Mouse (Mus musculus) B cell, adult 2 months (primary cell): ENCODE results near the gene Ankrd31.
"Not testable (repeated sequence)": the region's sequence is repeated elsewhere in the genome, so short reads cannot be mapped to it uniquely, and the experiment has no call there.

Experiments used
- DNase-seq, 2 experiments: peaks; one replicate each; pipeline ENCODE4 v3.0.0; 2022

Gene Ankrd31

DNA sequence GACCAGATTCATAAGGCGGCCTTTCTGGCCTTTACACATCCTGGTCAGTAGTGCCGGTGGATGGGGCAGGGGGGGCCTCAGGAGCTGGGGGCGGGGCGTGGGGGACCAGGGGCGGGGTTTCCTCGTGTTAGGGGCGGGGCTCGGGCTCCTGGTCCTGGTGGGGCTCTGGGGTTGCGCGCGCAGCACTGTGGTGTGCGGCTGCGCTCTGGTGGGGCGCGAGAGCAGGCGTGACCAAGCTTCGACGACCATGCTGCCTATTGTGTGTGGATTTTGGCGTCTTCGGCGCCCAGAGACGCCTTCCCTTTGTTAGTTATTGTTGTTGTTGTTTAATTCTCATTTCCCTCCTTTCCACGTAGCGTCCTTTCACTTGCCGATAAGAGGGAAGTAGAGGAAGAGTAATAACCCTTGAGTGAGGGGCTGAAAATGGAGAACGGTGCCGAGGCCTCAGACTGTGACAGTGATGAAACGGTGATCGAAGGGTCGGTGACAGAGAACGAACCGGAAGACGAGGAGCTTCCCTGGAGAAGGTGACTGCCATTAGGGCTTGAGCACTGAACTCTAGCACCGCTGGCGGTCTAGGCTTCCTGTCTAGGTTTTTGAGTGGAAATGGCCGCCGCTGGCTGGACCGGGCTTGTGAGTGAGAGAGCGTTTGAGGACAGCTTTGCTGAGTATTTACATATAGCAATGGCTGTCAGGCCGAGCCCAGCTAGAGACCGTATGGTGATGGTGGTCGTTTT, at the start of gene Ankrd31:
Gene Ankrd31, plus strand, starts transcription at position 164 of the 737 bp plus-strand sequence.
- DNase-seq = no peak

DNA sequence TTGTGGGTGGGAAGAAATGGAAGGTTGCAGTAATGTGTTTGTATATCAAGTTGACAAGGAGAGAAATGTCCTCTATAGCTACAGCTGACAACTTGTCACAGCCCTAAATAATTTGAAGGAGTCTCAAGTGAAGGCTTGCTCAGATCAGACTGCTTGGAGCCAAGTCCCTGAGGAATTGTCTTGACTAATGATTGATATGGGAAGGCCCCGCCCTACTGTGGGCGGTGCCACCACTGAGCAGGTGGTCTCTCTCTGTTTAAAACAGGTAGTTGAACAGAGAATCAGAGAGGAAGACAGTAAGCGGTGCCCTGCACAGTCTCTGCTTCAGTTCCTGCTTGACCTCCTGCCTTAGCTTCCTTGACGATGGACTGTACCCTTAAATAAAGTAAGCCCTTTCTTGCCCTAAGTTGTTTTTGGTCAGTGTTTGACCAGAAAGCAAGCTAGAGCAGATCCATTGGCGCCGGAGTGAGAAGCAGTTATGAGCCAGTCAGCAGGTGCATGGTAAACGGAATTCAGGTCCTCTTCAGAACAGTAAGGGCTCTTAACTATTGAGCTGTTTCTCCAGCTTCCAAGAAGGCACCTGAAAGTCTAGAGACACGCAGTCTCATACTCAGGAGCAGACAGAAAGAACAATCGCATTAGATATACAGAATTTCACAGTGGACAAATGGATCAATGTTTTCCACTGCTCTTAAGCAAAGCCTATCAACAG, 45.3 kb upstream of the Ankrd31 start:
- no peak for DNase-seq

DNA sequence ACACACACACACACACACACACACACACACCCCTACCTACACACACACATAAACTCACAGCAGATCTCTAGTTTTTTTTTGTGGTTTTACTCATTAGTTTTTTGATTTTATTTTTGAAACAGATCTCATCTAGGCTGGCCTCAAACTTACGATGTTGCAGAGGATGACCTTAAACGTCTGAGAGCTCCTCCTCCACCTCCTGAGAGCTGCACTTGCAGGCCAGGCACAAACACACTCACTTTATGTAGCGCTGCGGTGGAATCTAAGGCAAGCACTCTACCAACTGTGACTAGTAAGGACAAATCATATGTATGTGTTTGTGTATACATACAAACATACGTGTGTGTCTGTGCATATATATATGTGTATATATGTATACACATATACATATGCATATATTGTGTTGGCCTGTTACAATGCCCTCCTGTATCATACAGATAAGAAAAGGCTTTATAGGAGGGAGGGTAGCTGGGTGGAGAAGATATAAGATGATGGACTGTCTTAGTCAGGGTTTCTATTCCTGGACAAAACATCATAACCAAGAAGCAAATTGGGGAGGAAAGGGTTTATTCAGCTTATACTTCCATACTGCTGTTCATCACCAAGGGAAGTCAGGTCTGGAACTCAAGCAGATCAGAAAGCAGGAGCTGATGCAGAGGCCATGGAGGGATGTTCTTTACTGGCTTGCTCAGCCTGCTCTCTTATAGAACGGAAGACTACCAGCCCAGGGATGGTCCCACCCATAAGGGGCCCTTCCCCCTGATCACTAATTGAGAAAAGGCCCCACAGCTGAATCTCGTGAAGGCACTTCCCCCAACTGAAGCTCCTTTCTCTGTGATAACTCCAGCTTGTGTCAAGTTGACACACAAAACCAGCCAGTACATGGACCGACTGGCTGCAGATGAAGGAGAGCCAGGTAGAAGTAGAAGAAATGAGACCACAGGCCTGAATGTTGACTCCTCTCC, 38.5 kb upstream of the Ankrd31 start:
- DNase-seq = no peak

DNA sequence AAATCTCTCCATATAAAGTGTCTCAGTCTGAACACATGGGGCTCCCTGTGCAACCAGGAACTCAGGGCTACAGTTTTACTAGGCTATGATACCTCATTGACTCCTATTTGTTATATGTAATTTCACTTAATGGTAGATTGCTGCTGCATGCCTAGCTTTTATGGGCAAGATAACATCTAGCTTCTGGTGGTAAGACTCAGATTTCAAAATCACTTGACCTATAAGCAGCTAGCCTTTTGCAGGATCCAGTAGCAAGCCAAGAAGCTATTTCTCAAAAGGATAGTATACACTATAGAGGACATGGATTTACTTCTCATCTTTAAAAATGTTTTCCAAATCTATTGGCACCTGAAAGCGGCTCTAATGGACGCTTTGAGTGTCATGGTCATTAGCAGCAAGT, 31.8 kb upstream of the Ankrd31 start:
- DNase-seq = no peak

DNA sequence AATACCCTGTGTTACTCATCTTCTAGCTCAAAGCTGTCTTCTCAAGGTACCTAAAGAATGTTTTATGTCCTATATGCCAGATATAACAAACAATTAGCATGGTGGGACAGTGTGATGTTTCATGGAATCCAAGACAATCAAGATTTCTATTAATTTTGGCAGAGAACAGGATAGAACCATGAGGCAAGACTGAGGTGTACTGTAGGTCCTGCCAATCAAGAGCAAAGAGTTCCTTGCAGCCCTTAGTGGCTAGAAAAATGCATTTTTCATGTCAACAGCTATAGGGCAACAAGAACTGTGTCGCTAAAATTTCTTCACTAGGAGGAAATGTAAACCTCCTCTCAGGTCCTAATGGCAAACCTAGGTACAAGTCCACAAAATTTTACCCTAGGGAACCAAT, 30.3 kb upstream of the Ankrd31 start:
- no peak for DNase-seq

DNA sequence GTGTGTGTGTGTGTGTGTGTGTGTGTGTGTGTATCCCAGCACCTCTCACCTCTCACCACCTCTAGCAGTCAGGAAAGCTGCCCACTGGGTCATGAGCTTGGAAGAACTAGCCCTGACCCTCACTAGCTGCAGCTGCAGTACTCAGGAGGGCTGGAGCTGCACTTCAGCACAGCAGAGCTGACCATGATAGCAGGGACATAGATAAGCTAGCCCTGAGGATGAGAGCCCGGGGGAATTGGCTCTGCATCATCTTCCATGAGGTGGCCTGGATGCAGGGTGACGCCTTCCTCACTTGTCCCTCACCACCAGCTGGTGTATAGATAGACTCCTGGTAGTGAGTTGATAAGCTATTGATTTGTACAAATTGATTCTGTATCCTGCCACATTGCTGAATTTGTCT, 28.1 kb upstream of the Ankrd31 start:
- no peak for DNase-seq

DNA sequence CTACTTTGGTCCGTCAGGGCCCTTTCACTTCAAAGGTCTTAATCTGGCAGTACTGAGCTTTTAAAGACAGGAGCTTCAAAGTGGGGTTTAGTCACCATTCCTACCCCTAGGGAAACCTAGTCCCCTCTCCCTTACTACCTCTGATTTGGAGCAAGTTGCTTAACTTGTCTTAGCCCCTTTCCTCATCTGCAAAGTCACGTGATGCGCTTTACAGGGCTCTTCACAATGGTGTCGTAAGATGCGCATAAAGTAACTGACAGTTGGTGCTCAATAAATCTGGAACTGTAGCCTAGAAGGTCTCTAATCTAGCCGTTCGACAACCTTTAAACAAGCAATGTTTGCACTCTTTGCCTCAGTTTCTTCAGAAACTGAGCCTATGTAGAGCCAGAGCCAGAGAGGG, 19.8 kb upstream of the Ankrd31 start:
- DNase-seq = no peak

DNA sequence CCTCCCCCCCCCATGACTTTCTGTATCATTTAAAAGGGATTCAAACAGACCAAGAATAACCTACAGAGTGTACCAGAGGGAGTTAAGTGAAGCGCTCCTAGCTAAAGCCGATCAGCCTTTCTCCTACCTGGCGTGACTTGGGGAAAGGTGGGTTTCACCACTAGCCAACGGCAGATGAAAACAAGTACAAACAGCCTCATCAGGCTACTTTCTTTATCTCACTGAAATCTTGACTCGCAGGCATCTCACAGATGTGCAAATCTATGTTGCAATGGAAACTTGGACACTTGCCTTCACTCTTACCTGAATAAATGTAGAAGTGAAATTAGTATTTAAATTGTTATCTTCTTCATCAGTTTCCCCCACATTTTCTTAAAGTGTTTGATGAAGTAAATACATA, 18.9 kb upstream of the Ankrd31 start:
- DNase-seq = no peak

DNA sequence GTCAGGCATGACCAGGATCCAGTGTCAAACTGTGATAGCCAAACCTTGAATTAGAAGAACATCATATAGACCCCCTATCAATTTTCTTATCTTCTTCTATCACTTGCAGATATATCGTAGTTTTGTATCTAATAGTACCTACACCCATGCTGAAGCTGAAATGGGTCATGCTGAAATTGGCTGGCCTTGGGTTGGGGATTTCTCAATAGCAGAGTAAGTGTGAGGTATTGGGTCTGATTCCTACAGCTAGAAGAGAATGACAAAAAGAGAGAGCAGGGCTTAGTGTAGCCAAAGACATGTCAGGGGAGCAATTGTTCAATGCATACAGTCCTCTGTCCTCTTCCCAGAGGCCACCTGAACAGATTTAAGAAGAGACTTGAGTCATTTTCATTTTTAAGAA, 18.0 kb upstream of the Ankrd31 start:
- no peak for DNase-seq

DNA sequence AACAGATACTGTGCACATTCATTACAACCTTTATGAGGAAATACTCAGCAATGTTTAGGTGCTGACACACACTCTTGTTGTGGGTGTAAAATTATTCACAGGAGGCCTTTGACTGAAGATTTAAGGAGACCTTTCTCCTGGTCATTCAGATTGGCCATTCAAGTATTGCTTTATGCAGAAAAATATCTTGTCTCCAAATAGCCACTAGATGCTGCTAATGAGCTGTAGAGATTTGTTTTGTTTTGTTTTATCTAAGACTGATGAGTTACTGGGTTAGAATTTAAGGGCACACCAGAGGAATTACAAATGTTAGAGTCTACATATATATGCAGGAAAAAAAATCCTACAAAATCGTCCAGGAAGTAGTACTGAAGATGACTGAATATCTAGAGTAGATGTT, 12.9 kb upstream of the Ankrd31 start:
- no peak for DNase-seq

DNA sequence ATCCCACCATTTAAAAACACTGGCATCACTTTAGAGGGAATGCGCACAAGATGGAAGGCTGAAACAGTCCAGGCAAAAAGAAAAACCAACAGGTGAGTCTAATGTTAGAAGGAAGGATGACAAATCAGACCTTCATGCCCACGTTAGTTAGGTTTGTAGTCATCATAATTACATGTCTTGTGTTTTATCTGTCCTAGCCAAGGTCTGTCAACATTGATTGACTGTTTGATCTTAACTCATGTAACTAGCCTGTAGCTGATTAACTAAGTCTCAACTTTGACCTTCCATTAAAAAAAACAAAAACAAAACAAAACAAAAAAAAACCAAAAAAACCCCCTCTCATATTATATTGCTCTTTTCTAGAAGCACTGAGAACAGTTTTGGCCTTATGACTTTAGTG, 7.9 kb upstream of the Ankrd31 start:
- no peak for DNase-seq

DNA sequence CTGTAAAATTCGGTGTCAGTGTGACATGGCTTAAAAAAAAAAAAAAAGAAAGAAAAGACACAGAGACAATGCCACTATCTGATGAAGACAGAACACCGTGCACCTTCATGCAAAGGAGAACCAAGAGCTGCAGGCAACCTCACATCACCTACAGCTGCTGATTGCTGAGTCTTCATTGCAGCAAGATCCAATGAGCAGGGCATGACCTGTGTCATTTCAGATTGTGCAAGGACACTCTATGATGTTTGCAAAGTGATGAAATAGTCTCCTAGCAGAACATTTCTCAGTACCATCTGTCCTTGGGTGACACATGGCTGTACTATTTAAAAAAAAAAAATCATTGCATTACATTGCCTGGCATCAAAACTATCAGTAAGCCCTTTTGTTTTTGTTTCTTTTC, 5.2 kb upstream of the Ankrd31 start:
- no peak for DNase-seq

DNA sequence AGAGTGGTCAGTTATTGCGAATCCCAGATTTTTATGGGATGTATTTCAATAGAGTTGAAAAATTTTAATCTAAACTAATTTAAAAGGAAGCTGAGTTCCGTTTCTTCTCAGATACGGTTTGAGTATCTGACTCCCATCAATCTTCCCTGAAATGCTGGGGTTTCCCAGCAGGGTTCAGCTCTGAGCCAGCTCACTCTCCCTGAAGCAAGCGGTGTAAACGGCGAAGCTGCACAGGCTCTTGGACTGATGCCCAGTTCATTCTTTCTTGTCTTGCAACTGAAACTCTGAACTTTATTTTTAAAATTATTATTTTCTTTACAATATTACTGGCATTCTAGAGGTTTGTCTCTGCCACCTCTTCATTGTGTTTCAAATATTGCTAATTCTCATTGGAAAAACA, 2.0 kb upstream of the Ankrd31 start:
- DNase-seq = no peak

DNA sequence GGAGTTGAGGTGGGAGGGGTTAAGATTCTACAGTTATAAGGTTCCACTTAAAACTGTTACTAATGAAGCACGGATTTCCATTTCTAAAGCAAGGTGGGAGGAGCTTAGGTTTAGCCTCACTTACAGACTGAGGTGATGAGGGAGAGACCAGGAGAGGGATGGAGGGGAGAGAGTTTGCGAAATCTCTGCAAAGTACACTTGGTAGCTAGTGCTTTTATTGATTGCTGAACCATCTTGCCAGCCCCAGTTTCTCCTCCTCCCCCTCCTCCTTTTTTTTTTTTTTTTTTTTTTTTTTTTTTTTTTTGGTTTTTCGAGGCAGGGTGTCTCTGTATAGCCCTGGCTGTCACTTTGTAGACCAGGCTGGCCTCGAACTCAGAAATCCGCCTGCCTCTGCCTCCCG, 1.8 kb downstream of the Ankrd31 start:
- no peak for DNase-seq

DNA sequence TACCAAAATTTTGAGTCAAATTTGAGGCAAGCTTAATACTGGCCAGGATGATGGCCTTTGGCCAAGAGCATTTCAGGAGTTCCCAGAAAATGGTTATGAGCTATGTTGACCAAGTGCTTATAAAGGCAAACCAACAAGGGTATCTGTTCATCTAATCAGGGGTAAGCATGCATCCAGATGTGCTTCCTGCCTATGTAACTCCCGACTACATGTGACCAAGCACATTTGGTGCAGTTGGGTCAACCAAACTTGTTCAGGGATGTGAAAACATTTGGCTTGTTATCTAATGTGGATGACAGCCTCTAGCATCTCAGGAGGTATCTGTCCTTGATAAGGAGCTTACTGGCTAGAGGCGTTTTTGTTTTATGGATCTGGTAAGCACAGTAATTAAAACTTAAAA, 12.8 kb downstream of the Ankrd31 start:
- no peak for DNase-seq

DNA sequence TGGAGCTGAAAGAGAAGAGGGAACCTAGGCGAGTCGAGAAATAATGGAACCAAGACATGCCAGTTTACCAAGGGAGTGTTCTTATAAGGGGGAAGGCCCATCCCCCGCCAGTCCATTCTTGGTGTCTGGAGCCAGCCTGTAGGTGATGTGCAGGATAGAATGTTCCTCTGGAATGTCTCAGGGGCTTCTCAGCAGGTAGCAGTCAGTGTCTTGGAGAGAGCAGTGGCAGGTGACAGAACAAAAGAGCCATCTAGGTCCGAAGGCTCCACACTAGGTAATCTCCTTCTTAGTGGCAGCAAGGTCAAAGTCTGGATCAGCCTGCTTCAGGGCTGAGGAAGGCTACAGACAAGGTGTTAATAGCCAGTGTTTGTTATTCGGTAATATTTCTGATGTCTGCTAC, 38.0 kb downstream of the Ankrd31 start:
- not testable (repeated sequence) for DNase-seq

DNA sequence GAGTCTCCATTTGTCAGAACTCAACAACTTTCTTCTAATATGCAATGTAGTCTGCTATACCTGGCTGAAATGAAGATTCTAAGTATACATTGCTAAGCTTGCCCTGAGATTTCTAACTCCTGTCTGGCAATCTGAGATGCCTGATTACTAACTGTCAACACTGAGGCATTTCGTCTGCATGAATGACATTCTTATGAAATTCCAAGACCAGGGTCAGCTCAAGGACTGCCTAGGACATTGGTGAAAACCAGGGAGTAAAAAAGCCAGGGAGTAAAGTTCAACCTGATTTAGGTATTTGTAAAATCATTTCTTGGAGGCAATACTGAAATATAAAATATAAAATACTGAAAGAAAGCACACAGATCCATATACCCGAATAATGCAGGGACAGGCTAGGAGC, 45.4 kb downstream of the Ankrd31 start:
- DNase-seq = no peak

DNA sequence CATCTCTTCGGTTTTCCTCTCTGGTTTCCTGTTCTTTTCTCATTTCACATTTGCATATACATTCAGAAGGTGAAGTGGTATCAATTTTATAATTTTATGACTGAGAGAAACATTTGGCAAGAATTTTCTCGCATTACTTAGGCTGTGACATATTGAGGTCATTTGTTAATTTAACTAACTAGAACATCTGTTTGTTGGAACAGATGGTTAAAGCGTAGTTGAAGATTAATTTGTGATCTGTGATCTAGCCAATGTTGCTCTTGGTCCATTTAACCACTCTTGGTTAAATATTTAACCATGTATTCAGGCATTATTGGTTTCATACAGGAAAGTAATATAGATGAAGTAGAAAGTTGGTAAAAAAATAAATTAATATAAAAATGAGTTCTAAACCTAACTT, 47.2 kb downstream of the Ankrd31 start:
- DNase-seq = no peak

DNA sequence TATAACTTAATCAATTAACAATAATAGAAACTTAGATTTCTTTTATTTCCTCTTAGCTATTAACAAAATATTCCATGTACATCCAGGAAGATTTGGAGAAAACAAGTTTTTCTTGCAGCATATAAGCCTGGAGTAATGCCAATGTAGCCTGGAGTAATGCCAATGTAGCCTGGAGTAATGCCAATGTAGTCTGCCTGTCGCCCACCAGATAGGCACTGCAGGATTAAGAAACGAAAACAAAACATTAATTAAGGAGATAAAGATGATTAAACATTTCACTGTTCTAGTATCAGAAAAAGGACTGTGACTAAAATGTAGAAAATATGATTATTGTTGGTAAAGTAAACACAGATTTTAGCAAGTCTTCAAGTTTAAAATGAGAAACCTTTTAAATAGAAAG, 49.4 kb downstream of the Ankrd31 start:
- no peak for DNase-seq

DNA sequence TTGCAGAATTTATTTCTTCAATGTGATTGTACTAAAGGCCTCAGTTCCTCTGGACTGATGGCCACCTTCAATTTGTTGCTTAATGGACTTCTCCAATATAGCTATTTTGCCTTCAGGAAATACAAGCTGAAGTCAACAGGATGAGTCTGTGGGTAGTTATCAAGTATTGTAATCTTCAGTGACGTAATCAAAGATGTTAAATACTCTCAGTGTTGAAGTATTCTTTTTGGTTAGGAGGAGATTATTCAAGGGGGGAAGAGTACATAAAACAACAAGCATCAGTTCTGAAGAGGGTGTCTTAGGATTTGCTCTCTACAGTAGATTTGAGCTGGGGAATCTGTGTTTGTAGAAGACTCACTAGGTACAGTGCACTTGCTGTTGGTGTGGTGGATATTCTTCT, 101.7 kb downstream of the Ankrd31 start:
- no peak for DNase-seq

DNA sequence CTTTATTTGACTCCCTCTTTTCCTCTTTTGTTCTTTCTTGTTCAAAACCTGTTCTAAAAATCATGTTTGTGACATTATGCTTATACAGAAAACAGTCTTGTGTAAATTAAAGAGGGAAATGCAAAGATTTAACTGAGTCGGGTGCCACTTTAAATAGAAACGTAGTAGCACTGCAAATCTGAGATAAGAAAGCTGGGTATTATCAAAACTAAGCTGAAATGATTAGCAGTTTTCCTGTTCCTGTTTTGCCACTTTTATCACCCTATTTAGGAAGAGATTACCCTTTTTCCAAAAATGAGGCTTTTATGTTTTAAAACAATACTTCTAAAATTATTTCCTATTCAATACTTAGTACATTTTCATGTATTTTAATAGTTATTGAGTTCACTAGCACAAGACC, 104.1 kb downstream of the Ankrd31 start:
- no peak for DNase-seq

DNA sequence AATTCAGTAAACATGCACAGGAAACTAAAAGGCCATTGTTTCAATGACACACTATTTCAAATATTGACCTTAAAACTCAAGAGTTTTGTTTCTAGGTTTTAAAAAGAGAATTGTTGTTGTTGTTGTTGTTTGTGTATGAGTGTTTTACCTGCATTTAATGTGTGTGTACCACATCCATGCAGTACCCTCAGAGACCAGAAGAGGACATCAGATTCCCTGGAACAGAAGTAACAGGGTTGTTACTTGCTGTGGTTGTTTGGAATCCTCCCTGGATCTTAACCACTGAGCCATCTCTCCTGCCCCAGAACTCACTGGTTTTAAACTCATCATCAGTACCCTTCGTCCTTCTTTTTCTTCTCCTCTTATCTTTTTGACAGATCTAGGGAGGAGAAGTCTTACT, 105.2 kb downstream of the Ankrd31 start:
- no peak for DNase-seq

DNA sequence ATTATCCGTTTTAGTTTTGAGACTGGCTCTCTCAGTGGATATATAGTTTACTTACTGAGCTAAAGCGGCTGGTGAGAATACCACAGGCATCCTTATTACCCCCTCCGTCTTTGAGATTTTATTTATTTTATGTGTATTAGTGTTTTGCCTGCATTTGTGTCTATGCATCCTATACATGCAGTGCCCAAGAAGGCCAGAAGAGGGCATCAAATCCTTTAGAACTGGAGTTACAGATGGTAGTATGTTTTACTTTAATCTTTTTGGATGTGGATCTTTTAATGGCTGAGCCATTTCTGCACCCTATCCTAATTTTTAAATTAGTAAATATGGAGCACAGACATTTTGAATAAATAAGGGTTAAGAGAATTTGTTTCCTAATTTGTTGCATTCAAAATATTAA, 107.1 kb downstream of the Ankrd31 start:
- DNase-seq = peak; percentile 44 to 48

DNA sequence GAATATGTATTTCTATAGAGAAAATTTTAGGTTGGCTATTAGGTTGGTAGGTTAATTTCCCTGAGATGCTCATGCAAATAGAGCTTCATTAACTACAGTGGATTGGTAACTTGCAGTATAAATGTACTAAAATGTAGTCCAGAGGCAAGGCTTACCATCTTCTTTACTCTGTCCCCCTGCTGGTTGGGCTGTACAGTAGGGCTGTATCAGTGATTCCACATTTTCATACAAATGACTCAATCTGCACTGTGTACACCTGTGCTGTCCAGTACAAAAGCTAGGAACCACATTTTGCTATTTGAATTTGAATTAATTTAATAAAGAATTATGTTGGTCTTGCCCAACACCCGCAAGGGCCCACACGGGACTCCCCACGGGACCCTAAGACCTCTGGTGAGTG, 111.1 kb downstream of the Ankrd31 start:
- DNase-seq = no peak
